Mouse (Mus musculus) cerebellum, adult 2 months (tissue): ENCODE results near the gene Pfn1. TPM values are rescaled to one million over a fixed set of nuclear protein-coding genes. Genes with fewer than 3 reads are reported as not detected.

Experiments
- DNase-seq, 2 experiments: peaks; one replicate each; pipeline ENCODE4 v3.0.0; 2021
- H3K27ac ChIP-seq: fragments of 200-500 bp; 2 replicates; pipeline ENCODE4 v1.5.1; 2012; ENCODE audit warnings: low read length, control low read depth, inconsistent platforms; ENCODE audit not compliant: insufficient read depth
- H3K27me3 ChIP-seq: fragments of 200-500 bp; 2 replicates; pipeline ENCODE4 v1.6.1; 2012; ENCODE audit warnings: inconsistent platforms, mild to moderate bottlenecking, low read length, moderate library complexity; ENCODE audit not compliant: control insufficient read depth, insufficient read depth
- H3K4me1 ChIP-seq: fragments of 200-500 bp; 2 replicates; pipeline ENCODE4 v1.6.1; 2011; ENCODE audit warnings: low read length; ENCODE audit not compliant: control insufficient read depth, insufficient read depth
- H3K4me3 ChIP-seq: fragments of 200-500 bp; replicated peaks from 2 replicates; pipeline ENCODE3; 2011; ENCODE audit warnings: mild to moderate bottlenecking, low read depth, low read length, control low read depth; ENCODE audit not compliant: insufficient read depth
- CTCF ChIP-seq: fragments of 200-500 bp; IDR thresholded peaks from 2 replicates; pipeline ENCODE4 v1.5.1; 2011; ENCODE audit warnings: low read depth, mild to moderate bottlenecking, control low read depth, low read length, moderate library complexity, borderline replicate concordance; ENCODE audit not compliant: insufficient read depth
- POLR2A ChIP-seq: fragments of 200-500 bp; IDR thresholded peaks from 2 replicates; pipeline ENCODE4 v1.6.1; 2011; ENCODE audit warnings: low read length, control low read depth, borderline replicate concordance; ENCODE audit not compliant: insufficient read depth
- WGBS: fragments of 180-500 bp; shearing (Covaris S2); methylation state at CpG from one replicate; pipeline ENCODE4 v1.1.7; 2018; 5-methylcytosine and 5-hydroxymethylcytosine counted together
- polyA plus RNA-seq: library from polyadenylated mRNA; depleted of rRNA; stranded (reverse); fragments of >200 nt; gene quantifications from 2 replicates; pipeline ENCODE4 v1.2.3, GENCODE M21; 2012

Gene Pfn1
- polyA plus RNA-seq, 1 experiment, result 305 TPM

GRCm38 (mm10) chr11:70652029-70652883, 2.2 kb downstream of the Pfn1 start:
- Histone ChIP-seq H3K27ac (no peak overlapping the region), H3K4me3 (no peak overlapping the region), H3K4me1 (peaks cover 13% of the 10 kb centered on the region), H3K27me3 (no peaks in the 10 kb centered on the region)
- WGBS, result 53% methylated on average over 12 of the region's 12 CpGs
- peak in 1 of 2 experiments; percentile 18 for DNase-seq
- TF ChIP-seq POLR2A (no peak), CTCF (no peak)

- no peak for TF ChIP-seq POLR2A
- no peak for TF ChIP-seq CTCF
- Histone ChIP-seq H3K27me3 (no peaks in the 10 kb centered on the region), H3K4me1 (peaks cover 10% of the 10 kb centered on the region), H3K4me3 (no peak overlapping the region), H3K27ac (no peak overlapping the region)
- peak in 1 of 2 experiments; percentile 4 for DNase-seq
- WGBS, result 28% methylated on average over 2 of the region's 2 CpGs
Measured at GRCm38 (mm10) chr11:70651391-70651790, 3.1 kb downstream of the Pfn1 start.

GRCm38 (mm10) chr11:70650322-70651175, 3.9 kb downstream of the Pfn1 start:
- whole genome bisulfite sequencing, result 61% methylated on average over 12 of the region's 12 CpGs
- H3K4me1 ChIP-seq, result peaks cover 13% of the 10 kb centered on the region
- H3K27ac ChIP-seq, result no peak overlapping the region

DNA sequence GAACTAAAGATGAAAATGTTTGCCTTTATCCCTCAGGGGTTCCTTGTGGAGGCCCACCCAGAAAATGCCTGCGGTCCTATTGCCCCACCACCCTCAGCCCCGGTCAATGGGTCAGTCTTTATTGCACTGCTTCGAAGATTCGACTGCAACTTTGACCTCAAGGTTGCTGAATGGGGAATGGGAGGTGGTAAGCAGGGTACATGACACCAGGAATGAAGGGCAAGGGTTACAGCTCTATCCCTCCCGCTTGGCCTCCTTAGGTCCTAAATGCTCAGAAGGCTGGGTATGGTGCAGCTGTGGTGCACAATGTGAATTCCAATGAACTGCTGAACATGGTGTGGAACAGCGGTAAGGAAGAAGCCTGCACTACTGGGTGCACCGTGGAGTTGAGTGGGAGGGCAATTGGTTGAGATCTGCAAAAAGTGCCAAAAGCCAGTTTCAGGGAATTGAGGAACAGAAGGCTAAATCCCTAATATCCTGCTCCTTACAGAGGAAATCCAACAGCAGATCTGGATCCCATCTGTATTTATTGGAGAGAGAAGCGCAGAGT, 5.2 kb downstream of the Pfn1 start:
- H3K27me3 ChIP-seq, result no peaks in the 10 kb centered on the region
- H3K27ac ChIP-seq, result no peak overlapping the region
- peak in 1 of 2 experiments; percentile 10 for DNase-seq
- no peak overlapping the region for H3K4me3 ChIP-seq
- WGBS, result 85% methylated on average over 8 of the region's 8 CpGs
- peaks cover 18% of the 10 kb centered on the region for H3K4me1 ChIP-seq
- TF ChIP-seq POLR2A (no peak), CTCF (no peak)

More at GRCm38 (mm10) chr11:70650322-70651175, 3.9 kb downstream of the Pfn1 start:
- peak in 1 of 2 experiments; percentile 15 for DNase-seq
- H3K27me3 ChIP-seq, result no peaks in the 10 kb centered on the region
- TF ChIP-seq CTCF (no peak), POLR2A (no peak)
- no peak overlapping the region for H3K4me3 ChIP-seq

GRCm38 (mm10) chr11:70648512-70648911, 5.9 kb downstream of the Pfn1 start:
- no peak overlapping the region for H3K4me3 ChIP-seq

DNA sequence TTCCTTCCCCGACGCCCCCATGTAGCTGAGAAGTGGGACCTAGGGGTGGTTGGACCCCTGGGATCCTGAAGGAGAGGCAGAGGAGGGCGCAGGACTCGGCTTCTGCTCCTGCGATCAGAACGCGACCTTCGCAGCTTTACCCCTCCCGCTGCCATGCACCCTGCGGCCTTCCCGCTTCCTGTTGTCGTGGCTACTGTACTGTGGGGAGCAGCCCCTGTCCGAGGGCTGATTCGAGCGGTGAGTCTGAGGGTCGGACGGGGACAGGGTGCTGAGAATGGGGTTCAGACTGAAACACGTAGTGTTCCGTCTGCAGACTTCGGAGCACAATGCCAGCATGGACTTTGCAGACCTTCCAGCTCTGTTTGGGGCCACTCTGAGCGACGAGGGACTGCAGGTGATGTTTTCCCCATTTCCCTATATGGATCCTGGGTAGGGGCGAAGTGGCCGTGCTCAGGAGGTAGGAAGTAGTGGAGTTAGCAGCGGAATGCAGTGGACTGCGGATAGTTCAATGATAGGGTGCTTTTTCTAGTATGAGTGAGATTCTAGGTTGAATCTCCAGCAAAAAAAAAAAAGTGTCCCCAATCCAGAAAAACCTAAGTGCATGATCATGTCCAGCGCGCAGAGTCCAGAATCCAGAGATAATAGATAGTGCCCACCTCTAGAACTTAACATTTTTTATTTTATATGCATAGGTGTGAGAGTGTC, 6.6 kb downstream of the Pfn1 start:
- H3K4me1 ChIP-seq, result peaks cover 18% of the 10 kb centered on the region
- TF ChIP-seq POLR2A (no peak), CTCF (no peak)
- 4% methylated on average over 28 of the region's 28 CpGs for WGBS
- no peaks in the 10 kb centered on the region for H3K27me3 ChIP-seq
- DNase-seq, result peak; percentile 42 to 53
- peak overlapping the region; percentile 97 for H3K4me3 ChIP-seq
- peak overlapping the region; percentile 96 for H3K27ac ChIP-seq

More at GRCm38 (mm10) chr11:70648512-70648911, 5.9 kb downstream of the Pfn1 start:
- Histone ChIP-seq H3K27ac (no peak overlapping the region), H3K4me1 (peaks cover 18% of the 10 kb centered on the region), H3K27me3 (no peaks in the 10 kb centered on the region)
- no peak for DNase-seq
- WGBS, result 78% methylated on average over 4 of the region's 4 CpGs
- TF ChIP-seq CTCF (no peak), POLR2A (no peak)
